Mouse (Mus musculus): ENCODE measurements around the gene Prkd1. TPM values are rescaled to one million over a fixed set of nuclear protein-coding genes. Genes with fewer than 3 reads are reported as not detected.

The Prkd1 gene
- polyA plus RNA-seq, 1 experiment from 2014 or later = 0.33 TPM

DNA sequence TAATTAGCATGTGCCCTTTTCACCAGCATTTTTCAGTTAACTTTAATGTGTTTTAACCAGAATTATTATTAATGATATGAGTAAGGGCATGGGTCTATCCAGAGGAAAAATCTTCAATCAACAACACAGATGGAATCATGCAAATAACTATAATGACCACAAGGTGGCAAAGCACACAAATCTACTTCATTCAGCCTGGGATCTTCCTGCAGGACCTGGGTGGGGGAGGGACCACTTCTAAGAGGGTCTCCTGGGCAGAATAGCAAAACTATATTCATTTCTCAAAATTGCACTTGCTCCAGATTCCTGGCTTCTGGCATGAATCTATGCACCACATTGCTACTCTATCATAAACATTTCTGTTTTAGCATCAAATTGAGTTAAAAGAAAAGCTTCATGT lies 334.3 kb downstream of the Prkd1 start:
- no peak for ATAC-seq (ENCODE audit: low read depth)
- H3K27me3 ChIP-seq (ENCODE audit: control insufficient read depth, insufficient read depth, low read depth, low read length) = no peaks in the 10 kb centered on the region
- H3K9ac ChIP-seq (ENCODE audit: low read depth, low read length) = no peak overlapping the region
- H3K9me3 ChIP-seq (replicated peaks; ENCODE audit: control insufficient read depth, low read length) = no peaks in the 10 kb centered on the region
- no peak overlapping the region for H3K4me2 ChIP-seq (ENCODE audit: low read depth, low read length)
- no peak overlapping the region for H3K27ac ChIP-seq (ENCODE audit: low read length)
- H3K4me3 ChIP-seq (ENCODE audit: low read depth, low read length) = no peak overlapping the region
- H3K36me3 ChIP-seq (ENCODE audit: control insufficient read depth, insufficient read depth) = no peaks in the 10 kb centered on the region
- no peaks in the 10 kb centered on the region for H3K4me1 ChIP-seq (ENCODE audit: control insufficient read depth, low read depth, low read length)

DNA sequence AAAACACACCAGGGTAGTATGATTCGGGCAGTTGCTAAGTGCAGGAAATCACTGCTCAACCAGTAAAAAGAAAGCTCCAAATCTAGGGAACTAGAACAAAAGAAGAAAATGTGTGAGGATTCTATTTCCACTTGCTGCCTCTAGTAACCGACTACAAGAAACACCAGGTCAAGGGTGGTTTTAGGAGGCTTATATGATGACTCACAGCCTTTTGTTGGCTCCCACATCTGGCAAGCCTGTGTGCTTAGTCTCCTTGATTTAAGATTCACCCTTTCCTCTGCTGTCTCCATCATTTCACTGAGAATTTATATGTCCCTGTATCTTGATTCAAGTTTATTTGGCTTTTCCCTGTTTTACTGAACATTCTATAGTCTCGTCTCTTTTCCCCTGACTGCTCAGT lies 339.6 kb downstream of the Prkd1 start:
- Histone ChIP-seq H3K27me3 (ENCODE audit: control insufficient read depth, insufficient read depth, low read depth, low read length) (no peaks in the 10 kb centered on the region), H3K36me3 (ENCODE audit: control insufficient read depth, insufficient read depth) (no peaks in the 10 kb centered on the region), H3K27ac (ENCODE audit: low read length) (no peak overlapping the region), H3K4me2 (ENCODE audit: low read depth, low read length) (no peak overlapping the region), H3K4me1 (ENCODE audit: control insufficient read depth, low read depth, low read length) (no peaks in the 10 kb centered on the region), H3K9ac (ENCODE audit: low read depth, low read length) (no peak overlapping the region), H3K4me3 (ENCODE audit: low read depth, low read length) (no peak overlapping the region), H3K9me3 (replicated peaks; ENCODE audit: control insufficient read depth, low read length) (no peaks in the 10 kb centered on the region)
- 50% methylated on average over 3 of the region's 3 CpGs for WGBS (ENCODE audit: insufficient replicate concordance)
- no peak for ATAC-seq (ENCODE audit: low read depth)

DNA sequence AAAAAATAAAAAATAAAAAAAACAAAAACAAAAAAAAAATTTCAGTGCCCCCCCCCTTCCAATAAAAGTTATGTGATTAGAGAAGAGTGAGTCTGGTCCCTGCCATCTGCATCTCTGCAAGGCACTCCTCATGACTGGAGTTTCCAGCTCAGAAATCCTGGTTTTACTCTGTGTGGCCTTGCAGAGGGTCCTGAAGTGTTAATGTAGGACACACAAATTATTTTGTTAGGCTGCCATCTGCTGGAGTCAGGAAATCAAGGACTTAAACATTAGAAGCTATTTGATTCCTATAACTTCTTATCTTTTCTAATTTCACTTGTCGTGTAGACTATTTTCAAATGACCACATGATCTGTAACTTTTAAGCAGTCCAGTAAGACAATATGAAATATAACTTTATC lies 347.6 kb downstream of the Prkd1 start:
- Histone ChIP-seq H3K36me3 (ENCODE audit: control insufficient read depth, insufficient read depth) (no peaks in the 10 kb centered on the region), H3K4me1 (ENCODE audit: control insufficient read depth, low read depth, low read length) (no peaks in the 10 kb centered on the region), H3K4me3 (ENCODE audit: low read depth, low read length) (no peak overlapping the region), H3K27ac (ENCODE audit: low read length) (no peak overlapping the region), H3K9me3 (replicated peaks; ENCODE audit: control insufficient read depth, low read length) (no peaks in the 10 kb centered on the region), H3K27me3 (ENCODE audit: control insufficient read depth, insufficient read depth, low read depth, low read length) (no peaks in the 10 kb centered on the region), H3K9ac (ENCODE audit: low read depth, low read length) (no peak overlapping the region), H3K4me2 (ENCODE audit: low read depth, low read length) (no peak overlapping the region)
- 24% methylated on average over 1 of the region's 1 CpGs for WGBS (ENCODE audit: insufficient replicate concordance)
- ATAC-seq (ENCODE audit: low read depth) = no peak

DNA sequence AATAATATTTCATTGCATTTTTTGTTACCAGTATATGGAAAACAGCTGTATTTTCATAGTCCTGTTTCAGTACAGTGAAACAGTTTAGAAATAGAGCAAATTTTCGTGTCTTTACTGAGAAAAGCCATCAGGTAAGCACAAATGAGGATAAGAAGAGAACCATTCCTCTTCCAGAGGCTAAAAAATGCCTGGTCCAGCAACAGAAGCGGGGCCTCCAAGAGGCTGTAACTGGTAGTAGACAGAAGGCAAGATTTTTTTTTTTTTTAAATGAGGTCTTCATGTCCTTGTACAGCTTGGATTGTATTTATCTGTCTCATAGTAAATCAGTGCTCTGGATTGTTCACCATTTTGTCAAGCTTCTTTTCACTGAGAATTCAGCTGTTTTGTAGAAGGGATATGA lies 352.8 kb downstream of the Prkd1 start:
- 22% methylated on average over 2 of the region's 2 CpGs for WGBS (ENCODE audit: insufficient replicate concordance)
- no peak overlapping the region for H3K27ac ChIP-seq (ENCODE audit: low read length)
- no peaks in the 10 kb centered on the region for H3K9me3 ChIP-seq (replicated peaks; ENCODE audit: control insufficient read depth, low read length)
- no peaks in the 10 kb centered on the region for H3K27me3 ChIP-seq (ENCODE audit: control insufficient read depth, insufficient read depth, low read depth, low read length)
- no peak overlapping the region for H3K4me3 ChIP-seq (ENCODE audit: low read depth, low read length)
- no peak overlapping the region for H3K9ac ChIP-seq (ENCODE audit: low read depth, low read length)
- no peak overlapping the region for H3K4me2 ChIP-seq (ENCODE audit: low read depth, low read length)
- H3K36me3 ChIP-seq (ENCODE audit: control insufficient read depth, insufficient read depth) = no peaks in the 10 kb centered on the region
- ATAC-seq (ENCODE audit: low read depth) = no peak
- no peaks in the 10 kb centered on the region for H3K4me1 ChIP-seq (ENCODE audit: control insufficient read depth, low read depth, low read length)

DNA sequence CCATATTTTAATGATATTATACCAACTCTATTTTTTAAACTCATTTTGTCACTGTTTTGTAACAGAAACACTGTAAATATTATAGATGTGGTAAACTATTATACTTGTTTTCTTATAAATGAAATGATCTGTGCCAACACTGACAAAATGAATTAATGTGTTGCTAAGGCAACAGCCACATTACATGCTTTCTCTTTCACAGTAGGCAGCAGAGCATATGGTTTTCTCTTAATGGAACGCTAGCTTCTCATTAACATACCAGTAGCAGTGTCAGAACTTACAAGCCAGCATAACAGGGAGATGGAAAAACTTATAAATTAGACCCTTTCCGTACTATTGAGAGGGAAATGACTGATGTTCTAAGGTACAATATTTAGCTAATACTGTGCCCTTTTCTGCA lies 353.3 kb downstream of the Prkd1 start:
- Histone ChIP-seq H3K36me3 (ENCODE audit: control insufficient read depth, insufficient read depth) (no peaks in the 10 kb centered on the region), H3K9me3 (replicated peaks; ENCODE audit: control insufficient read depth, low read length) (no peaks in the 10 kb centered on the region), H3K27me3 (ENCODE audit: control insufficient read depth, insufficient read depth, low read depth, low read length) (no peaks in the 10 kb centered on the region), H3K4me1 (ENCODE audit: control insufficient read depth, low read depth, low read length) (no peaks in the 10 kb centered on the region), H3K27ac (ENCODE audit: low read length) (no peak overlapping the region), H3K4me3 (ENCODE audit: low read depth, low read length) (no peak overlapping the region), H3K9ac (ENCODE audit: low read depth, low read length) (no peak overlapping the region), H3K4me2 (ENCODE audit: low read depth, low read length) (no peak overlapping the region)
- WGBS (ENCODE audit: insufficient replicate concordance) = 54% methylated on average over 2 of the region's 2 CpGs
- no peak for ATAC-seq (ENCODE audit: low read depth)

DNA sequence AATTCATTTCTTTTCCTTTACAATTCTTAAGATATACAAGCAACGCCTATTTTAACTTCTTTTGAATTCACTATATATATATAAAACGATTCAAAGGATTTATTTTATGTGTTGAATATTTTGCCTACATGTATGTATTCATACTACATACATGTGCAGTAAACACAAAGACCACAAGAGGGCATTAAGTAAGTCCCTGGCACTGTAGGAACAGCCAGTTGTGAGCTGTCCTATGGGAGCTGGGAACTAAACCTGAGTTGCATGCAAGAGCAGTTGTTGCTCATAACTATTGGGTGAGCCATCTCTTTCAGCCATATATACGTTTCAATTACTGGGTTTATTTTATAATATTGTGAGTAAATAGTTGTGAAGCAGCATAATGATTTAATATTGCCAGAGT lies 356.1 kb downstream of the Prkd1 start:
- Histone ChIP-seq H3K36me3 (ENCODE audit: control insufficient read depth, insufficient read depth) (no peaks in the 10 kb centered on the region), H3K4me2 (ENCODE audit: low read depth, low read length) (no peak overlapping the region), H3K4me3 (ENCODE audit: low read depth, low read length) (no peak overlapping the region), H3K9ac (ENCODE audit: low read depth, low read length) (no peak overlapping the region), H3K27me3 (ENCODE audit: control insufficient read depth, insufficient read depth, low read depth, low read length) (no peaks in the 10 kb centered on the region), H3K4me1 (ENCODE audit: control insufficient read depth, low read depth, low read length) (no peaks in the 10 kb centered on the region), H3K9me3 (replicated peaks; ENCODE audit: control insufficient read depth, low read length) (no peaks in the 10 kb centered on the region), H3K27ac (ENCODE audit: low read length) (no peak overlapping the region)
- no peak for ATAC-seq (ENCODE audit: low read depth)
- WGBS (ENCODE audit: insufficient replicate concordance) = 31% methylated on average over 3 of the region's 3 CpGs
